Mouse (Mus musculus) hindbrain, embryonic 16.5 days (tissue): ENCODE measurements around the gene Borcs6. TPM values are rescaled to one million over a fixed set of nuclear protein-coding genes. Genes with fewer than 3 reads are reported as not detected.

ENCODE experiments used
- ATAC-seq: fragments of 200-750 bp; cut with Nextera tagmentation; 2 replicates; pipeline ENCODE4 v1.8.0; 2017; ENCODE audit warnings: moderate TSS enrichment, moderate library complexity
- H3K27ac ChIP-seq: fragments of 300-500 bp; sonication (generic); 2 replicates; pipeline ENCODE4 v1.5.1; 2014; ENCODE audit warnings: low read depth, mild to moderate bottlenecking, control low read depth, low read length, moderate library complexity
- H3K27me3 ChIP-seq: fragments of 300-500 bp; sonication (generic); replicated peaks from 2 replicates; pipeline ENCODE4 v1.6.1; 2014; ENCODE audit warnings: low read length; ENCODE audit not compliant: control insufficient read depth, insufficient read depth
- H3K36me3 ChIP-seq: fragments of 300-500 bp; sonication (generic); 2 replicates; pipeline ENCODE4 v1.6.1; 2014; ENCODE audit warnings: mild to moderate bottlenecking, low read length, moderate library complexity, mixed read lengths; ENCODE audit not compliant: control insufficient read depth, insufficient read depth
- H3K4me1 ChIP-seq: fragments of 300-500 bp; sonication (generic); 2 replicates; pipeline ENCODE4 v1.6.1; 2014; ENCODE audit warnings: low read depth, low read length; ENCODE audit not compliant: control insufficient read depth, insufficient read depth
- H3K4me2 ChIP-seq: fragments of 300-500 bp; sonication (generic); 2 replicates; pipeline ENCODE4 v1.6.1; 2014; ENCODE audit warnings: mild to moderate bottlenecking, low read length, control low read depth, moderate library complexity
- H3K4me3 ChIP-seq: fragments of 300-500 bp; sonication (generic); 2 replicates; pipeline ENCODE4 v1.5.1; 2014; ENCODE audit warnings: mild to moderate bottlenecking, low read length, control low read depth, moderate library complexity
- H3K9ac ChIP-seq: fragments of 300-500 bp; sonication (generic); 2 replicates; pipeline ENCODE4 v1.6.1; 2014; ENCODE audit warnings: low read depth, mild to moderate bottlenecking, control low read depth, low read length, moderate library complexity
- H3K9me3 ChIP-seq: fragments of 300-500 bp; sonication (generic); 2 replicates; pipeline ENCODE4 v1.6.1; 2014; ENCODE audit warnings: mild to moderate bottlenecking, low read length, moderate library complexity; ENCODE audit not compliant: control insufficient read depth
- WGBS: fragments of 180-500 bp; shearing (Covaris S2); extraction: QIAGEN DNeasy Blood & Tissue Kit; methylation state at CpG from one replicate; pipeline ENCODE4 v1.1.7; 2014; 5-methylcytosine and 5-hydroxymethylcytosine counted together
- polyA plus RNA-seq: library from polyadenylated mRNA; unstranded; fragments of >200 nt; fragmentation: Nextera tagmentation; extraction: Ambion mirVana; gene quantifications from 2 replicates; pipeline ENCODE4 v1.2.1, GENCODE M21; 2015

The Borcs6 gene
- polyA plus RNA-seq, 1 experiment from 2014 or later: 20.9 TPM

- peak; percentile 5; the same call in 1 of the 2 replicates for ATAC-seq
- peak overlapping the region; percentile 96 for H3K27ac ChIP-seq
- no peaks in the 10 kb centered on the region for H3K36me3 ChIP-seq
- peak overlapping the region; percentile 82 for H3K4me3 ChIP-seq
- H3K27me3 ChIP-seq: no peaks in the 10 kb centered on the region
- peak overlapping the region; percentile 77 for H3K9ac ChIP-seq
- no peaks in the 10 kb centered on the region for H3K9me3 ChIP-seq
- H3K4me2 ChIP-seq: peak overlapping the region; percentile 74
- H3K4me1 ChIP-seq: peaks cover 15% of the 10 kb centered on the region
- WGBS: under 1% methylated on average over 19 of the region's 19 CpGs
Observed at GRCm38 (mm10) chr11:69058729-69059356, 674 bp upstream of the Borcs6 start.

DNA sequence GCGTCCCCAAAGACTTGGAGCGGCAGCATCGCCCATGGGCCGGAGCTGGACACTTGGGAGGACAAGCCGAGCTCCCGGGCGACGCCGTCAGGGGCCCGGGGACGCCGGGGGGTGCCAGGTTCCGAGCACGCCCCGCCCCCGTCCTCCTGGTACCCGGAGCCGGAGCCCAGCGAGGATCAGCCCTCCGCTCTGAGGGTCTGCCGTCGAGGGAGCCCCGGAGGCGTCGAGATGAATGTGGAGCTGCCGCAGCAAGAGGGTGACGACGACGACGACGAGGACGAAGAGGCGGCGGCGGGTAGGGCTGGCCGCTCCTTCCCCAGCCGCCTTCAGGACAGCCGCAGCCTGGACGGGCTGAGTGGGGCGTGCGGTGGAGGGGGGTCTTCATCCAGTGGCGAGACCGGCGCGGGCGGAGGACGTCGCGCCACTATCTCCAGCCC, 476 bp downstream of the Borcs6 start:
- H3K9ac ChIP-seq: peak overlapping the region; percentile 90
- H3K4me2 ChIP-seq: peak overlapping the region; percentile 74
- H3K4me3 ChIP-seq: peak overlapping the region; percentile 82
- 0 out of 2 replicates have a peak, but pooled peaks have one; percentile 0 for ATAC-seq
- peak overlapping the region; percentile 96 for H3K27ac ChIP-seq
- H3K4me1 ChIP-seq: peaks cover 21% of the 10 kb centered on the region
- no peaks in the 10 kb centered on the region for H3K9me3 ChIP-seq
- H3K36me3 ChIP-seq: no peaks in the 10 kb centered on the region
- no peaks in the 10 kb centered on the region for H3K27me3 ChIP-seq
- WGBS: 0% methylated on average over 38 of the region's 49 CpGs

DNA sequence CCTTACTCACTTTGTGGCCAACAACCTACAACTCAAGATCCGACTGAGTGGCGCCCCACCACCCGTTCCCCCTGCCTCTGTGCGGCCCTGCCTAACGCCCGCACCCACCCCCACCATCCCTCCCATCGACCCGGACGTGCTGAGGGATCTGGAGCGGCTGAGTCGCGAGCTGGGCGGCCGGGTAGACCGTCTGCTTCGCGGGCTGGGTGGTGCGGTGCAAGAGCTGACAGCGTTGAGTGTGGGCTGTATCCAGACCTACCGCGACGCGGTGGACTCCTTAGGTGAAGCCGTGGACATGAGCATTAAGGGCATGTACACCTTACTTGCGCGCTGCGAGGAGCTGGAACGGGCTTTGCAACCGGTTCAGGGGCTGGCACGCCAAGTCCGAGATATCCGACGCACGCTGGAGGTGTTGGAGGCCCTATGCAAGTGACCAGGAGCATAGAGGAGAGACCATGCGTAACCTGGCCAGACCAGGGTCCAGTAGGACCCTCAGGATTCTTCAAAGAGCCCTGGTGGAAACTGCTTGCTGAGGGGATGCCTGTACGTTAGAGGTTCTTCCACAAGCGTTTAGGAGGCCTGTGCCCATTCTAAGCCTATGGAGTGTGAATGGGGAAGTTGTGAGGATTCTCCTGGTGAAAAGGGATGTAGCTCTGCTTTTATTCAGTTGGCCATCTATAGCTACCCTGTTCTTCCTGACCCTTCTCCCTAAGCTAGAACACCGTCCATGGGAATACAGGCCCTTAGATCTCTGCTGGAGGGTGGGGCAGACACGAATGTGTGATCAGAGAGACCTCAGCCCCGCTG, 1.1 kb downstream of the Borcs6 start:
- Histone ChIP-seq H3K4me1 (peaks cover 21% of the 10 kb centered on the region), H3K27ac (peak overlapping the region; percentile 96), H3K4me3 (peak overlapping the region; percentile 82), H3K9me3 (no peaks in the 10 kb centered on the region), H3K36me3 (no peaks in the 10 kb centered on the region), H3K27me3 (no peaks in the 10 kb centered on the region), H3K9ac (peak overlapping the region; percentile 90), H3K4me2 (peak overlapping the region; percentile 74)
- 1% methylated on average over 39 of the region's 40 CpGs for WGBS
- no peak for ATAC-seq

DNA sequence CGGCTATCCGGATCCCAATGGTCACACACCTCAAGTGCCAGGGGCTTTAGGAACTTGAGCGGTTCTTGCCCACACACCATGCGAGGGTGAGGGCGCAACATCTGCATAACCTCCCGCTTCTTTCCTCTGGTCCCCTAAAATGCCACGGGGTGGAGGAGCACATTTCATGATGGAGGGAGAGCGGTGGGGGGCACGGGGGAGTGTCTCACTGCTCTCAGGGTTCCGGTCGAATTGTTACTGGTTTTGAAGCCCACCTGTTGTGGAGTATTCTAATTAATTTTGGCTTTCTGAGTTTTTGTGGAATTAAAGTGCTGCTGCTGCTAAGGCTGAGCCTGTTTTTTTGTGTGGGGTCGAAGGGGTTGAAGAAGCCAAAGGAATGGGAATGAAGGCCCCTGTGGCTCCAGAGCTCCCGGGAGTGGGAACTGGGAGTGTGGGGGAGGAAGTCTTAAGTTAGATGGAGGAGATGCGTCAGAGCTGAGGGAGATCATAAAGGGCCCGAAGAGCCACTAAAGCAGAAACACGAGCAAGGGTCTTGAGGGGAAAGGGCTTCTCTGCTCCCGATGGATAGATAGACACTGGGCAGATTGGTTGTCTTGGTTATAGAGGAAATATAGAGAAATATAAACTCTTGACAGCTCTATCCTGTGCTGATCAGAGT, 1.9 kb downstream of the Borcs6 start:
- Histone ChIP-seq H3K27ac (peak overlapping the region; percentile 96; the same call in 1 of the 2 replicates), H3K36me3 (no peaks in the 10 kb centered on the region), H3K27me3 (no peaks in the 10 kb centered on the region), H3K4me1 (peaks cover 25% of the 10 kb centered on the region), H3K4me2 (peak overlapping the region; percentile 74), H3K9me3 (no peaks in the 10 kb centered on the region), H3K9ac (peak overlapping the region; percentile 90), H3K4me3 (peak overlapping the region; percentile 82)
- WGBS: 9% methylated on average over 17 of the region's 17 CpGs
- ATAC-seq: no peak

DNA sequence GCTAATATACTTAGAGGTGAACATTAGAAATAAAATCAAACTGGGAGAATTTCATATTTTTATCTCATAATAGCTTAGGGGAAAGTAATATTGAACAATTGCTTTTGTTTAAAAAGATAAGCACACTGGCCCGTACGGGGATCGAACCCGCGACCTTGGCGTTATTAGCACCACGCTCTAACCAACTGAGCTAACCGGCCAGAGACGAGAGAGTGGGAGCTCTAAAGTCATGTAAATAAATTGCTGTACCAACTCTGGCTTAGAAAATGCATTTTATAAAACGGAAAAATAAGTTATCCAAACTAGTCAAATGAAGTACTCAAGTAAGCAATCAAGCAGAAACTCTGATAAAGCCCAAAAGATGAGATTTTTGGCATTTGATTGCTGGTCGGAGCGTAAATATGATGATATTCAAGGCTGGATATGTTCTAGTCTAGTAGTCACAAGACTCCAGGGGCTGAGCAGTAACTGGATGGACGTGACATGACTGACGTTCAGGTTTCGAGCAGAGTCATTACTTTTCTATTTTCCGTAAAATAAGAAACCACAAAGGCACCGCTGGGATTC, 2.8 kb downstream of the Borcs6 start:
- Histone ChIP-seq H3K36me3 (no peaks in the 10 kb centered on the region), H3K9me3 (no peaks in the 10 kb centered on the region), H3K27me3 (no peaks in the 10 kb centered on the region), H3K4me3 (peak overlapping the region; percentile 76), H3K9ac (peak overlapping the region; percentile 35; the same call in 1 of the 2 replicates), H3K4me2 (peak overlapping the region; percentile 74), H3K4me1 (peaks cover 33% of the 10 kb centered on the region), H3K27ac (peak overlapping the region; percentile 66)
- no peak for ATAC-seq
- 1% methylated on average over 17 of the region's 17 CpGs for WGBS

GRCm38 (mm10) chr11:69062761-69063224, 3.3 kb downstream of the Borcs6 start:
- WGBS: 0% methylated on average over 19 of the region's 19 CpGs
- peak overlapping the region; percentile 19; the same call in 1 of the 2 replicates for H3K9ac ChIP-seq
- no peaks in the 10 kb centered on the region for H3K9me3 ChIP-seq
- H3K36me3 ChIP-seq: no peaks in the 10 kb centered on the region
- H3K4me1 ChIP-seq: peaks cover 33% of the 10 kb centered on the region
- no peaks in the 10 kb centered on the region for H3K27me3 ChIP-seq
- H3K27ac ChIP-seq: peak overlapping the region; percentile 51
- H3K4me2 ChIP-seq: peak overlapping the region; percentile 74
- peak overlapping the region; percentile 76 for H3K4me3 ChIP-seq
- peak; percentile 69 for ATAC-seq

- peak; percentile 11; the same call in 1 of the 2 replicates for ATAC-seq
- H3K36me3 ChIP-seq: no peaks in the 10 kb centered on the region
- no peaks in the 10 kb centered on the region for H3K27me3 ChIP-seq
- peaks cover 30% of the 10 kb centered on the region for H3K4me1 ChIP-seq
- H3K27ac ChIP-seq: peak overlapping the region; percentile 73
- H3K4me2 ChIP-seq: peak overlapping the region; percentile 74
- WGBS: under 1% methylated on average over 31 of the region's 31 CpGs
- H3K9ac ChIP-seq: peak overlapping the region; percentile 70
- no peaks in the 10 kb centered on the region for H3K9me3 ChIP-seq
- peak overlapping the region; percentile 76 for H3K4me3 ChIP-seq
Observed at GRCm38 (mm10) chr11:69063413-69064201, 4.1 kb downstream of the Borcs6 start.
